23 mouse cellular contexts compared by ENCODE assay signal in genomic region chr6:81608637-81609036, GRCm38 (mm10).
DNase-seq lines count a peak whose midpoint lies in the region; ATAC-seq and TF ChIP-seq lines count a peak whose summit lies in the region.
"Had no signal": no experiment of that assay in that cellular context is flagged by ENCODE, and none has a peak within 500 bp of the region (broad histone marks: within the 10 kb centered on the region; RNA-seq: fewer than 3 reads in every experiment).

No protein-coding gene starts in this region.

- TF ChIP-seq CTCF in lung, postnatal 0 days (IDR thresholded peaks at IDR 0.05), result no peak

- H3K27me3 ChIP-seq in embryonic facial prominence, embryonic 13.5 days, result no peaks in the 10 kb centered on the region
- no peaks in the 10 kb centered on the region for H3K27me3 ChIP-seq in embryonic facial prominence, embryonic 10.5 days (replicated peaks; ENCODE audit: low read depth, poor library complexity, severe bottlenecking)
- no peaks in the 10 kb centered on the region for H3K27me3 ChIP-seq in lung, postnatal 0 days (replicated peaks; ENCODE audit: insufficient read depth, low read length)
- no peaks in the 10 kb centered on the region for H3K27me3 ChIP-seq in kidney, embryonic 14.5 days (ENCODE audit: control insufficient read depth, insufficient read depth, low read length)
- H3K27me3 ChIP-seq: forebrain, embryonic 15.5 days; hindbrain, embryonic 13.5 days; liver, embryonic 15.5 days; neural tube, embryonic 15.5 days; Patski; stomach, embryonic 15.5 days had no signal

- TF ChIP-seq EP300 in lung, postnatal 0 days (IDR thresholded peaks at IDR 0.05), result no peak

- no peak overlapping the region for H3K9ac ChIP-seq in embryonic facial prominence, embryonic 13.5 days
- no peak overlapping the region for H3K9ac ChIP-seq in lung, postnatal 0 days (replicated peaks; ENCODE audit: low read depth)
- H3K9ac ChIP-seq in kidney, embryonic 14.5 days (ENCODE audit: low read depth, low read length), result no peak overlapping the region
- H3K9ac ChIP-seq: forebrain, embryonic 15.5 days; hindbrain, embryonic 13.5 days; liver, embryonic 15.5 days; neural tube, embryonic 15.5 days; stomach, embryonic 15.5 days had no signal

- intact Hi-C loops in left cerebral cortex, postnatal 4 days (cut with DNase I), result no loop called here

- no peak overlapping the region for H3K4me3 ChIP-seq in embryonic facial prominence, embryonic 13.5 days
- H3K4me3 ChIP-seq in embryonic facial prominence, embryonic 10.5 days, result no peak overlapping the region
- H3K4me3 ChIP-seq in lung, postnatal 0 days (ENCODE audit: low read depth, low read length), result no peak overlapping the region
- H3K4me3 ChIP-seq in kidney, embryonic 14.5 days (ENCODE audit: low read length), result no peak overlapping the region
- H3K4me3 ChIP-seq: forebrain, embryonic 15.5 days; hindbrain, embryonic 13.5 days; liver, embryonic 15.5 days; neural tube, embryonic 15.5 days; stomach, embryonic 15.5 days had no signal

- no peaks in the 10 kb centered on the region for H3K9me3 ChIP-seq in embryonic facial prominence, embryonic 13.5 days
- no peaks in the 10 kb centered on the region for H3K9me3 ChIP-seq in embryonic facial prominence, embryonic 10.5 days
- H3K9me3 ChIP-seq in lung, postnatal 0 days (ENCODE audit: low read length), result no peaks in the 10 kb centered on the region
- no peaks in the 10 kb centered on the region for H3K9me3 ChIP-seq in kidney, embryonic 14.5 days (ENCODE audit: control insufficient read depth, low read length)
- H3K9me3 ChIP-seq: forebrain, embryonic 15.5 days; hindbrain, embryonic 13.5 days; liver, embryonic 15.5 days; neural tube, embryonic 15.5 days; stomach, embryonic 15.5 days had no signal

- no peak for DNase-seq in embryonic facial prominence, embryonic 10.5 days (ENCODE audit: low spot score)
- peak; percentile 7 for DNase-seq in left cerebral cortex, postnatal 4 days
- DNase-seq in left cerebral cortex, adult 18-20 months (ENCODE audit: low spot score in 2 of 2), result no peak
- DNase-seq in lung, postnatal 0 days (ENCODE audit: low spot score), result peak; percentile 32
- no peak for DNase-seq in right cerebral cortex, postnatal 14 days
- DNase-seq: adrenal gland, postnatal 10 days; cerebellum, adult 11 months; kidney, adult 8-10 months; kidney, postnatal 10 days; layer of hippocampus, postnatal 36 days; liver; midbrain, embryonic 14.5 days; retina, postnatal 1 day; right cerebral cortex, postnatal 25 days had no signal

- no peak overlapping the region for H3K4me2 ChIP-seq in embryonic facial prominence, embryonic 13.5 days
- no peak overlapping the region for H3K4me2 ChIP-seq in lung, postnatal 0 days (replicated peaks; ENCODE audit: low read depth, low read length)
- no peak overlapping the region for H3K4me2 ChIP-seq in kidney, embryonic 14.5 days (replicated peaks; ENCODE audit: low read depth, low read length)
- H3K4me2 ChIP-seq: forebrain, embryonic 15.5 days; hindbrain, embryonic 13.5 days; liver, embryonic 15.5 days; neural tube, embryonic 15.5 days; stomach, embryonic 15.5 days had no signal

- no peaks in the 10 kb centered on the region for H3K4me1 ChIP-seq in embryonic facial prominence, embryonic 13.5 days
- no peaks in the 10 kb centered on the region for H3K4me1 ChIP-seq in embryonic facial prominence, embryonic 10.5 days
- no peaks in the 10 kb centered on the region for H3K4me1 ChIP-seq in lung, postnatal 0 days (ENCODE audit: insufficient read depth, low read depth, low read length)
- H3K4me1 ChIP-seq in kidney, embryonic 14.5 days (ENCODE audit: control insufficient read depth, insufficient read depth, low read length), result no peaks in the 10 kb centered on the region
- H3K4me1 ChIP-seq: forebrain, embryonic 15.5 days; hindbrain, embryonic 13.5 days; liver, embryonic 15.5 days; neural tube, embryonic 15.5 days; stomach, embryonic 15.5 days had no signal

- H3K27ac ChIP-seq in embryonic facial prominence, embryonic 13.5 days, result no peak overlapping the region
- no peak overlapping the region for H3K27ac ChIP-seq in embryonic facial prominence, embryonic 10.5 days (replicated peaks)
- H3K27ac ChIP-seq in lung, postnatal 0 days (ENCODE audit: low read length), result no peak overlapping the region
- no peak overlapping the region for H3K27ac ChIP-seq in kidney, embryonic 14.5 days (ENCODE audit: low read depth, low read length)
- H3K27ac ChIP-seq: forebrain, embryonic 15.5 days; hindbrain, embryonic 13.5 days; liver, embryonic 15.5 days; neural tube, embryonic 15.5 days; stomach, embryonic 15.5 days had no signal

- no peaks in the 10 kb centered on the region for H3K36me3 ChIP-seq in embryonic facial prominence, embryonic 13.5 days
- H3K36me3 ChIP-seq in embryonic facial prominence, embryonic 10.5 days (replicated peaks), result no peaks in the 10 kb centered on the region
- H3K36me3 ChIP-seq in lung, postnatal 0 days (ENCODE audit: insufficient read depth, low read length), result no peaks in the 10 kb centered on the region
- H3K36me3 ChIP-seq in kidney, embryonic 14.5 days (ENCODE audit: control insufficient read depth, insufficient read depth, low read length), result no peaks in the 10 kb centered on the region
- H3K36me3 ChIP-seq: forebrain, embryonic 15.5 days; hindbrain, embryonic 13.5 days; liver, embryonic 15.5 days; neural tube, embryonic 15.5 days; stomach, embryonic 15.5 days had no signal

- ATAC-seq in embryonic facial prominence, embryonic 13.5 days (ENCODE audit: insufficient number of reproducible peaks, insufficient read depth, low FRiP score, low TSS enrichment, low read depth), result 0 out of 2 replicates have a peak, but pooled peaks have one; percentile 32
- peak; percentile 30; the same call in 1 of the 2 replicates for ATAC-seq in lung, postnatal 0 days
- ATAC-seq in kidney, embryonic 14.5 days (ENCODE audit: low FRiP score, low TSS enrichment), result no peak
- ATAC-seq: forebrain, embryonic 15.5 days; intestine, embryonic 16.5 days; Patski had no signal

- 65% methylated on average over 1 of the region's 1 CpGs for WGBS in embryonic facial prominence, embryonic 13.5 days
- WGBS in embryonic facial prominence, embryonic 10.5 days, result 81% methylated on average over 1 of the region's 1 CpGs
- 33% methylated on average over 1 of the region's 1 CpGs for WGBS in lung, postnatal 0 days
- WGBS in kidney, embryonic 14.5 days, result 54% methylated on average over 1 of the region's 1 CpGs

Comparison
In these comparisons a context has a peak if more than half of its experiments do, and no peak if none do; other contexts are left out.
1. DNase-seq: peak in left cerebral cortex, postnatal 4 days (single experiment) and lung, postnatal 0 days (single experiment); none in embryonic facial prominence, embryonic 10.5 days (single experiment), left cerebral cortex, adult 18-20 months (0 of 2) and right cerebral cortex, postnatal 14 days (single experiment).